Mouse (Mus musculus) kidney, embryonic 15.5 days (tissue): Measurements from ENCODE around the gene Taco1. TPM values are rescaled to one million over a fixed set of nuclear protein-coding genes. Genes with fewer than 3 reads are reported as not detected.

Source experiments
- ATAC-seq: fragments of 200-750 bp; cut with Nextera tagmentation; replicated peaks from 2 replicates; pipeline ENCODE4 v1.8.0; 2017; ENCODE audit warnings: moderate TSS enrichment; ENCODE audit not compliant: low FRiP score
- H3K27ac ChIP-seq: fragments of 300-500 bp; sonication (generic); 2 replicates; pipeline ENCODE4 v1.5.1; 2015; ENCODE audit warnings: mild to moderate bottlenecking, inconsistent platforms
- H3K27me3 ChIP-seq: fragments of 300-500 bp; sonication (generic); 2 replicates; pipeline ENCODE4 v1.6.1; 2015; ENCODE audit warnings: inconsistent platforms
- H3K36me3 ChIP-seq: fragments of 300-500 bp; sonication (generic); 2 replicates; pipeline ENCODE4 v1.6.1; 2015; ENCODE audit warnings: inconsistent platforms
- H3K4me1 ChIP-seq: fragments of 300-500 bp; sonication (generic); 2 replicates; pipeline ENCODE4 v1.6.1; 2015; ENCODE audit warnings: inconsistent platforms
- H3K4me2 ChIP-seq: fragments of 300-500 bp; sonication (generic); 2 replicates; pipeline ENCODE4 v1.6.1; 2015; ENCODE audit warnings: moderate library complexity, mild to moderate bottlenecking, inconsistent platforms
- H3K4me3 ChIP-seq: fragments of 300-500 bp; sonication (generic); replicated peaks from 2 replicates; pipeline ENCODE4 v1.5.1; 2015; ENCODE audit warnings: mild to moderate bottlenecking, inconsistent platforms
- H3K9ac ChIP-seq: fragments of 300-500 bp; sonication (generic); 2 replicates; pipeline ENCODE4 v1.6.1; 2015; ENCODE audit warnings: mild to moderate bottlenecking, inconsistent platforms
- H3K9me3 ChIP-seq: fragments of 300-500 bp; sonication (generic); replicated peaks from 2 replicates; pipeline ENCODE4 v1.6.1; 2016; ENCODE audit warnings: inconsistent platforms
- WGBS: fragments of 180-500 bp; shearing (Covaris S2); methylation state at CpG from one replicate; pipeline ENCODE4 v1.1.7; 2015; ENCODE audit warnings: mixed read lengths; 5-methylcytosine and 5-hydroxymethylcytosine counted together
- polyA plus RNA-seq: library from polyadenylated mRNA; unstranded; fragments of >200 nt; fragmentation: Nextera tagmentation; extraction: Ambion mirVana; gene quantifications from 2 replicates; pipeline ENCODE4 v1.2.1, GENCODE M21; 2015

Gene Taco1
- polyA plus RNA-seq, 1 experiment from 2014 or later, result 11.4 TPM

- no peak for ATAC-seq
- Histone ChIP-seq H3K4me1 (peaks cover 2% of the 10 kb centered on the region; the same call in 1 of the 2 replicates), H3K27me3 (no peaks in the 10 kb centered on the region)
Measured at GRCm38 (mm10) chr11:106044349-106044748, 21.5 kb upstream of the Taco1 start.

GRCm38 (mm10) chr11:106045256-106045655, 20.6 kb upstream of the Taco1 start:
- Histone ChIP-seq H3K9ac (no peak overlapping the region), H3K9me3 (no peaks in the 10 kb centered on the region), H3K4me2 (no peak overlapping the region), H3K4me1 (no peaks in the 10 kb centered on the region), H3K4me3 (no peak overlapping the region), H3K27ac (no peak overlapping the region), H3K36me3 (peaks cover 43% of the 10 kb centered on the region), H3K27me3 (no peaks in the 10 kb centered on the region)
- no peak for ATAC-seq
- WGBS, result 96% methylated on average over 1 of the region's 1 CpGs

More at GRCm38 (mm10) chr11:106044349-106044748, 21.5 kb upstream of the Taco1 start:
- no peaks in the 10 kb centered on the region for H3K9me3 ChIP-seq
- H3K27ac ChIP-seq, result no peak overlapping the region
- H3K9ac ChIP-seq, result no peak overlapping the region
- H3K36me3 ChIP-seq, result peaks cover 38% of the 10 kb centered on the region
- no peak overlapping the region for H3K4me3 ChIP-seq
- no peak overlapping the region for H3K4me2 ChIP-seq

GRCm38 (mm10) chr11:106045780-106046179, 20.1 kb upstream of the Taco1 start:
- Histone ChIP-seq H3K27ac (no peak overlapping the region), H3K4me3 (no peak overlapping the region), H3K4me2 (no peak overlapping the region), H3K27me3 (no peaks in the 10 kb centered on the region), H3K9me3 (no peaks in the 10 kb centered on the region), H3K4me1 (no peaks in the 10 kb centered on the region), H3K36me3 (peaks cover 48% of the 10 kb centered on the region), H3K9ac (no peak overlapping the region)
- no peak for ATAC-seq
- 96% methylated on average over 3 of the region's 3 CpGs for WGBS

- H3K9me3 ChIP-seq, result no peaks in the 10 kb centered on the region
- H3K4me3 ChIP-seq, result no peak overlapping the region
- H3K27ac ChIP-seq, result no peak overlapping the region
- no peak for ATAC-seq
- no peaks in the 10 kb centered on the region for H3K27me3 ChIP-seq
- H3K36me3 ChIP-seq, result peaks cover 57% of the 10 kb centered on the region
- no peak overlapping the region for H3K4me2 ChIP-seq
- H3K4me1 ChIP-seq, result no peaks in the 10 kb centered on the region
- 88% methylated on average over 9 of the region's 9 CpGs for WGBS
- no peak overlapping the region for H3K9ac ChIP-seq
Measured at GRCm38 (mm10) chr11:106046584-106046983, 19.3 kb upstream of the Taco1 start.

- no peak for ATAC-seq
- Histone ChIP-seq H3K4me2 (no peak overlapping the region), H3K4me3 (no peak overlapping the region), H3K36me3 (peaks cover 100% of the 10 kb centered on the region), H3K27me3 (no peaks in the 10 kb centered on the region), H3K27ac (no peak overlapping the region), H3K9ac (no peak overlapping the region), H3K9me3 (no peaks in the 10 kb centered on the region), H3K4me1 (no peaks in the 10 kb centered on the region)
- WGBS, result 92% methylated on average over 2 of the region's 2 CpGs
Measured at GRCm38 (mm10) chr11:106053921-106054320, 11.9 kb upstream of the Taco1 start.

- Histone ChIP-seq H3K9ac (no peak overlapping the region), H3K4me1 (no peaks in the 10 kb centered on the region), H3K4me3 (no peak overlapping the region), H3K9me3 (no peaks in the 10 kb centered on the region), H3K4me2 (no peak overlapping the region), H3K27me3 (no peaks in the 10 kb centered on the region), H3K27ac (no peak overlapping the region), H3K36me3 (peaks cover 100% of the 10 kb centered on the region)
- no peak for ATAC-seq
- WGBS, result 92% methylated on average over 8 of the region's 8 CpGs
Measured at GRCm38 (mm10) chr11:106054600-106054999, 11.3 kb upstream of the Taco1 start.

GRCm38 (mm10) chr11:106055341-106055740, 10.5 kb upstream of the Taco1 start:
- peaks cover 99% of the 10 kb centered on the region for H3K36me3 ChIP-seq

GRCm38 (mm10) chr11:106056819-106057491, 8.9 kb upstream of the Taco1 start:
- WGBS, result 89% methylated on average over 8 of the region's 8 CpGs

More at GRCm38 (mm10) chr11:106055341-106055740, 10.5 kb upstream of the Taco1 start:
- 85% methylated on average over 6 of the region's 6 CpGs for WGBS
- H3K9ac ChIP-seq, result no peak overlapping the region
- no peak overlapping the region for H3K4me3 ChIP-seq
- H3K27me3 ChIP-seq, result no peaks in the 10 kb centered on the region
- ATAC-seq, result no peak
- H3K4me2 ChIP-seq, result no peak overlapping the region
- no peaks in the 10 kb centered on the region for H3K9me3 ChIP-seq
- no peaks in the 10 kb centered on the region for H3K4me1 ChIP-seq
- H3K27ac ChIP-seq, result no peak overlapping the region

GRCm38 (mm10) chr11:106058020-106058419, 7.8 kb upstream of the Taco1 start:
- no peaks in the 10 kb centered on the region for H3K9me3 ChIP-seq
- H3K4me2 ChIP-seq, result no peak overlapping the region
- no peak overlapping the region for H3K27ac ChIP-seq
- H3K36me3 ChIP-seq, result peaks cover 73% of the 10 kb centered on the region
- 79% methylated on average over 8 of the region's 8 CpGs for WGBS
- no peaks in the 10 kb centered on the region for H3K27me3 ChIP-seq
- H3K4me3 ChIP-seq, result no peak overlapping the region
- no peaks in the 10 kb centered on the region for H3K4me1 ChIP-seq
- no peak overlapping the region for H3K9ac ChIP-seq
- ATAC-seq, result no peak

More at GRCm38 (mm10) chr11:106056819-106057491, 8.9 kb upstream of the Taco1 start:
- no peak for ATAC-seq
- Histone ChIP-seq H3K27me3 (no peaks in the 10 kb centered on the region), H3K4me1 (no peaks in the 10 kb centered on the region), H3K9me3 (no peaks in the 10 kb centered on the region), H3K4me3 (no peak overlapping the region), H3K9ac (no peak overlapping the region), H3K27ac (no peak overlapping the region), H3K36me3 (peaks cover 83% of the 10 kb centered on the region), H3K4me2 (no peak overlapping the region)

GRCm38 (mm10) chr11:106060549-106060948, 5.3 kb upstream of the Taco1 start:
- no peak for ATAC-seq
- H3K9me3 ChIP-seq, result no peaks in the 10 kb centered on the region
- 89% methylated on average over 1 of the region's 1 CpGs for WGBS

GRCm38 (mm10) chr11:106061311-106061710, 4.5 kb upstream of the Taco1 start:
- Histone ChIP-seq H3K9me3 (no peaks in the 10 kb centered on the region), H3K9ac (no peak overlapping the region), H3K27ac (no peak overlapping the region), H3K36me3 (peaks cover 40% of the 10 kb centered on the region), H3K4me1 (peaks cover 7% of the 10 kb centered on the region), H3K4me2 (no peak overlapping the region), H3K4me3 (no peak overlapping the region), H3K27me3 (no peaks in the 10 kb centered on the region)
- no peak for ATAC-seq
- WGBS, result 83% methylated on average over 1 of the region's 1 CpGs

More at GRCm38 (mm10) chr11:106060549-106060948, 5.3 kb upstream of the Taco1 start:
- H3K4me3 ChIP-seq, result no peak overlapping the region
- no peak overlapping the region for H3K9ac ChIP-seq
- H3K4me2 ChIP-seq, result no peak overlapping the region
- peaks cover 47% of the 10 kb centered on the region for H3K36me3 ChIP-seq
- H3K27me3 ChIP-seq, result no peaks in the 10 kb centered on the region
- peaks cover 7% of the 10 kb centered on the region; the same call in 1 of the 2 replicates for H3K4me1 ChIP-seq
- H3K27ac ChIP-seq, result no peak overlapping the region

GRCm38 (mm10) chr11:106063756-106064155, 2.1 kb upstream of the Taco1 start:
- H3K27me3 ChIP-seq, result no peaks in the 10 kb centered on the region
- H3K9ac ChIP-seq, result no peak overlapping the region
- H3K4me3 ChIP-seq, result no peak overlapping the region
- no peak overlapping the region for H3K4me2 ChIP-seq
- 82% methylated on average over 5 of the region's 5 CpGs for WGBS
- H3K9me3 ChIP-seq, result no peaks in the 10 kb centered on the region
- no peak for ATAC-seq
- H3K27ac ChIP-seq, result no peak overlapping the region
- peaks cover 15% of the 10 kb centered on the region for H3K36me3 ChIP-seq
- peaks cover 20% of the 10 kb centered on the region for H3K4me1 ChIP-seq
